Mouse (Mus musculus) adrenal gland, postnatal 4 days (tissue): ENCODE measurements around the gene Nfkbia. TPM values are rescaled to one million over a fixed set of nuclear protein-coding genes. Genes with fewer than 3 reads are reported as not detected.
A peak's percentile ranks its signal among the peaks of the same experiment; 100 is the strongest.

ENCODE experiments used
- DNase-seq, 2 experiments: peaks; one replicate each; pipeline ENCODE4 v3.0.0; 2021 to 2022; ENCODE audit warnings: low spot score in 2 of 2, mixed read lengths in 2 of 2
- total RNA-seq, 2 experiments: library from RNA; stranded (reverse); gene quantifications; 2 replicates each; pipeline ENCODE4 v1.2.3; 2021

Gene Nfkbia
- total RNA-seq, 2 experiments from 2014 or later, result 108 to 131 TPM

DNA sequence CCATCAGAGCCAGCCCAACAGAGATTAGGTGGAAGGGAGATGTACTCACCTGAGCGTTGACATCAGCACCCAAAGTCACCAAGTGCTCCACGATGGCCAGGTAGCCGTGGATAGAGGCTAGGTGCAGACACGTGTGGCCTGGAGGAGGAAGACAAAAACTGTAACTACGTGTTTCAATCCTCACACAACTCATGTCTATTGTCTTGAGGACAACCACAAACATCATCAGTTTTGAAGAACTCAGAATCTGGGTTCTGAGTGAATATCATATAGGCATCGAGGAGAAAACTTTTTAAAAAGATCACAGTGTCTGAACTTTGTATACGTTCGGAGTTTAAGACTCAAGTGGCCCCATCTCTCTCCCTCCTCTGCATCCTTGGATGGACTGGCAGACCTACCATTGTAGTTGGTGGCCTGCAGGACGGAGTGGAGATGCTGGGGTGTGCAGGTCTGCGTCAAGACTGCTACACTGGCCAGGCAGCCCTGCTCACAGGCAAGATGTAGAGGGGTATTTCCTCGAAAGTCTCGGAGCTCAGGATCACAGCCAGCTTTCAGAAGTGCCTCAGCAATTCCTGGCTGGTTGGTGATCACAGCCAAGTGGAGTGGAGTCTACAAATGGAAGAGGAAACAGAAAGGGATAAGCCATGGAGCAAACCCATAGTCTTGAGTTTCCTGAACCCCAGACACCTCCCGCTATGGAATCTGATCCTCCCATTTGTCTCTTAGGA, 1.6 kb downstream of the Nfkbia start:
- DNase-seq, result no peak

DNA sequence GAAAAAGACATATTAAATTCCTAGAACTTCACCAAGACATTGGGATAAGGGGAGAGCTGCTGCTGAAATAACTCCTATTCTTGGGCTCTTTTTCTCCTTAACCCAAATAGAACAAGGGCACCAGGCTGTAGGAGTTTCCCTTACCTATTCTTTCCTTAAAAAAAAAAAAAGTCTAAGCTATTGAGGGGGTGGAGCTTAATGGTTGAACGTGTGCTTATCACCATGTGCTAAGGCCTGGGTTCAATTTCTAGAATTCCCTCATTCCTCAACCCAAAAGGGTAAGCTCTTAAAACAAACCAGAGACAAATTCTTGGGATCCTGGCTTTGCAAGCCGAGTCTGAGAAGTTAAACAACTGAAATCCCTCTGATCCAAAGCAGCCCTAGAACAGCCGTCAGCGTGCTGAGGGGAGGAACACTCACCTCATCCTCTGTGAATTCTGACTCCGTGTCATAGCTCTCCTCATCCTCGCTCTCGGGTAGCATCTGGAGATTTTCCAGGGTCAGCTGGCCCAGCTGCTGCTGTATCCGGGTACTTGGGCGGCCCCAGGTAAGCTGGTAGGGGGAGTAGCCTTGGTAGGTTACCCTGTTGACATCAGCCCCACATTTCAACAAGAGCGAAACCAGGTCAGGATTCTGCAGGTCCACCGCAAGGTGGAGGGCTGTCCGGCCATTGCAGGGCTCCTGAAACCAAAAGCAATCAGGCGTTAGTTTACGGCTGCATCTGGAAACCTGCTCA, 2.3 kb downstream of the Nfkbia start:
- no peak for DNase-seq

DNA sequence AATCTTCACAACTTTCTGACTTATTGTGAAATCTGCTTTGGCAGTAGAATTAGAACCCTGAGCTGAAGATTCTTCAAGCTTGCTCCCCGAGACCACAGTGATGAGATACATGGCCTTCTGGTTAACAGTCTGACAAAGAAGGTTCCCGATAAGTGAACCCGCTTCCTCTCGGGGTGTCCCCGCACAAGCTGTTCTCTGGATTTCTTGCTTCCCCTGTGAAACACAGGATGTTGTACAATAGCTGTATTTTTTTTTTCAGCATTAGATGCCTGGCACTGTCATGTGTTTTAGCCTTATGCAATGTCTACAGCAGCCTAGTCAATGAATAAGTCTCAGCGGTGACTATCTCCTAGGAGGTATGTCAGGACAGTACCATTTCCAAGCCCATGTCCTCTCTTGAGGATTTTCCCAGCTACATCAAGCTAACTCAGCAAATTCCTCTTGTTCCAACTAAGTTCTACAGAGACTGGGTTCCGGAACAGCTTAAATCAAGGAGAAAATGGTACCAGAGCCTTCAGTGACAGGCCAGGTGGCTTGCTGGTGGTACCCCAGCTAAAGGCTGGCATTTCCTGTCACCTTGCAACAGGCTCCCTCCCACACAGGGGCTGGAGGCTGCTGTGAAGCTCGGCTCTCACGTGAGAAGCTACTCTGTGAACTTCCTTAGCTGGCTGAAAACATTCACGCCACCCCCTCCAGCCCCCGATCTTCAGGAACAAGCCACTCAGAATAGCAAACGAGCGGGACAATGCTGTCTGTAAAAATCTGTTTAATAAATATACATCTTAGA, 3.6 kb downstream of the Nfkbia start:
- DNase-seq, result no peak

DNA sequence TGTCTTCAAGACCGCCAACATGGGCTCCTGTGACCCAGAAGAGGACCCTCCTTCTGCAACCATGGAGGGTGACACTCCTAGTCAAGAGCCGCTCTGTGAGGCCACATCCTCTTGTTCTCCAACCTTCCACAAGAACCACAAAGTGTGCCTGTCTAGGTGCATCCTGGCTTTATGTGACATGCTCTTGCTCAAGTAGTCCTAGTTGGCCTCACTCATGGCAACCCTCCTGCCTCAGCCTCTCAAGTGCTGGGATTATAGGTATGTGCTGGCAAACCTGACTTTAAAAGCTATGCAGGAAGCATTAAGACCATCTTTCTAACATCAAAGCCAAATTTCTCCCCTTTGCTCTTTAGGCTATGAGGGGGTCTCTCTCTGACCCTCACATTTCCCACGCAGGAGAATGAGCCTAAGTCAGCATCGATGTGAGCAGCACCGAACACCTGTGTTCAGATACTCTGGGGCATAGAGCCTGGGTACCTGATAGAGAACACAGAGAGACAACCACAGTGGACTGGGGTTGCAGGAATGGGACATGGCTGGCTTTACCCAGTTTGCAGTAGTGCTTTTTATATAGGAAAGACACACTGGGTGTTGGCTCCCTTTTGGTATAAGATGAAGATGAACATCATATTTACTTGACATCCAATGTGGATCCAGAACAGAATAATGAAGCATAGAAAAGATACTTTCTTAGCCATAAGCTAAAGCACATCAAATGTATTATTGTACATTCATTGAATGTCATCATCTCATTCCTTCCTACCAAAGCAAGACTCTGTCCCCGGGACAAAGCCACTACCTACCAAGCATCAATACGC, 4.4 kb downstream of the Nfkbia start:
- DNase-seq, result no peak

DNA sequence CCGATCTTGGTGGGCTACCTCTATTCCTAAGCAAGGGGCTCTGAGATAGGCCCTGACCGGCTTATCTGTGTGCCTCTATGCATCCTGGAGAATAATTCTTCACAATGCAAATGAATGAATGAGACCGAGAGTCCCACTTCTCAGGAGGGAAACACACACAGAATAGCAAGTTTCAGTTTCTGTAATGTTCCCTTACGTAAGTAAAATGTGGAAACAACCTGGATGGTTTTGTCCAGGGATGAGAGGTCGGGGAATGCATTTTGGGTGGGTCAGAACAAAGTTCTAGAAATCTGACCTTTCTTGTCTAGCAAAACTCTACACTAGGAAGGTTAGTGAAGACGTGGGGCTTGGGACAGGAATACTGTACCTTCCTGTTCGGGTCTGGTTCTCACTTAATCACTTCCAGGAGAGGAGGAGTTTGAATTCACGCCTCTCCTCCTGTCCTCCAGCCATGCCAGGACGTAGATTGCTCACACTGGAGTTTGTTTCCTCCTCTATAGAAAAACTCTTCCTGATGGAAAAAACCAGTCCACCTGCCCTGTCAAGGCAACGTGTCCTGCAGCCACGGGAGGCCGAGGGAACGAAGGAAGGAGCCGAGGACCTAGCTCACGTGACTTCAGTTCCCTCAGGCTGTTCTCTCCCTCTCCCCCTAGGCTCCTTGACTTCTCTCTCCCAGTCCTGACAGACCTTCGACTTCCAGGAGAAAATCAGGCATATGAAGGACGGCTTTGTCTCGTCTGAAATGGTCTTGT, 5.3 kb downstream of the Nfkbia start:
- DNase-seq, result no peak

DNA sequence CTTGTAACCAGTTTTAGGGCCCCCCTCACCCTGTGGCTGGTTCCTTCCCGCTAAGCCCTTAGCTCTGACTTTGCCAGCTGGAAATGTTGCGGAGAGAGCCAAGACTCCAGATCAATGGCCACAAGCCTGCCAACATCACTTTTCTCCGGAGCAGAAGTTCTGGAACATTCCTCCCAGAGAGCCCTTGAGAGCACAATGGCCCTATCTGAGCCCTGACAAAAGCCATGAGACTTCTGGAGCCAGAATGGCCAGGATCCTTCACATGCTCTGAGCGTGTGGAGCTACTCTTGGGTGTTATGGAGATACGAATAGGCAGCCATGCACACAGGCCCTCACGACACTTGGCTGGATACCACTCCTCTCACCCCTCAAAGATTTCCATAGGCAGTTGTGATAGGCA, 7.6 kb downstream of the Nfkbia start:
- DNase-seq, result no peak

DNA sequence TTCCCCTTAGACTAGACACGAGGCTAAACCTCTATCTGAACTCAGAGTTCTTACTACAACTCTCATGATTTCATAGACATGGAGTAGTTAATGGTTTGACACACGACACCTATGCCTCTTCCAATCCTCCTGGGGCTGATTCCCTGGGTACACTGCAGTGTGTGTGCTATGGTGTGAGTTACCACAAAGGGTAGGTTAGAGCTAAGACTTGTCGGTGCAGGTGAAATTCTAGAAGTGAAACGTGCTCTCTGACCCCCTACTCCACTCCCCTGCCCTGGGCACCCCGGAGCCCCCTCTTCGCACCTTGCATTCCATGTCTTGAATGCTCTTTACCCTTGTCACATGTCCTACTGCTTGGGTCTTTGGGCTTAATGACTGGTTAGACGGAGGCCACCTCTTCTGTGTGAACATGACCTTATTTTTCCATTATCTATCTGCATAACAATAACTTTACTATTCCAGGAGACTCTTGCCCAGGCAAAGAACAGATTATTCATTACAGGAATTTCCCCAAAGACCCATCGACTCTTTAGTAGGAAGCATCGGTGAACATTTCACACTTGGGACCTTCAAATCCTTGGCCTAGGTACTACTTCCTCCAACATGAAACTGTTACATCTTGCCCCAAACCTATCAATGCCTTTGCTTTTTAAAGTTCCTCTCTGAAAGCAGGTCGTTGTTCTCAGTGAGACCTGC, 8.2 kb downstream of the Nfkbia start:
- DNase-seq, result no peak

DNA sequence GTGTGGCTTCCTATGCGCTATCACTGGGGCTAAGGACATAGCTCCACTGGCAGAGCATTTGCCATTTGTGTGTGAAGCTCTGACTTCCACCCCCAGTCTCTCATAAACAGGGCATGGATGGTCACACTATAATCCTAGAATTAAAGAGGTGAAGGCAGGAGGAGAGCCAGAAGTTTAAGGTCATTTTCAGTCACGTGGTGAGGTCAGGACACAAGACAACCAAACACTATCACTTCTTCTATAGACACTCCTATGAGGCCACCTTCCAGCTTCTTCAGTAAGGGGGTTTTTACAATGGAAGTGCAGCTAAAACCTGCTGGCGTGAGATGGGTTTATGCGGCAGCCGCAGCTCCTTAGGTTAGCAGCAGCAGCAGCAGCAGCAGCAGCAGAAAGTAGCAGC, 8.9 kb downstream of the Nfkbia start:
- no peak for DNase-seq

DNA sequence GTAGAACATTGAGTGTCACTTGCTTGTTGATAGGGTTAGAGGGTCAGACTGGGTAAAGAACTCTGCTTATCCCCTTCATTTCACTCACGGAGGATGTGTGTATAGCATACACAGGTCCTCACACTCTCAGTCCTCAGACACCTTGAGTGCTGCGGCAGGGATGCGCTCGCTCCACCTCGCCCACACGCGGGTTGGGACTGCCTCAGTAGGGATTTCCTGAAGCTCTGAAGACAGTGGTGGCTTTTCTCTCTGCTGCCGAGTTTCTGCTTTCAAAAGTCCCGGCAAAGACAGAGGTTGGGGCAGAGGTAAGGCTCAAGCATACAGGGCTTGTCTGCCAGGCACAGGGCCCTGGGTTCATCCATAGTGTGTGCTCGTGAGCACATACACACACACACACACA, 9.7 kb downstream of the Nfkbia start:
- no peak for DNase-seq

DNA sequence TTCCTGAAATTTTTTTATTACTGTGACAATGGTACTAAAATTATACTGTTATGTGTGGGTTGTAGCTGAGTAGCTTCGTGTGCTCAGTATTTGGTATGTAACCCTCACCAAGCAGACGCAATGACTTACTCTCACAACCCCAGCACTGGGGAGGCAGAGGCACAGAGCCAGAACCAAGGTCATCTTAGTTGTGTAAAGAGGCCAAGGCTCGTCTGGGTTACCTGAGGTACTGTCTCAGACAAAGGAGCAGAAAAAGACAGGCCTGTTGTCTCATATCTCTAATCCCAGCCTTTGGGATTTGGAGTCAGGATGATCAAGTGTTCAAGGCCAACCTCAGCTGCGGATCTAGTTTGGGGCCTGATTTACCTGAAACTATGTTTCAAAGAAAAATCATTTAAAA, 10.7 kb downstream of the Nfkbia start:
- no peak for DNase-seq

DNA sequence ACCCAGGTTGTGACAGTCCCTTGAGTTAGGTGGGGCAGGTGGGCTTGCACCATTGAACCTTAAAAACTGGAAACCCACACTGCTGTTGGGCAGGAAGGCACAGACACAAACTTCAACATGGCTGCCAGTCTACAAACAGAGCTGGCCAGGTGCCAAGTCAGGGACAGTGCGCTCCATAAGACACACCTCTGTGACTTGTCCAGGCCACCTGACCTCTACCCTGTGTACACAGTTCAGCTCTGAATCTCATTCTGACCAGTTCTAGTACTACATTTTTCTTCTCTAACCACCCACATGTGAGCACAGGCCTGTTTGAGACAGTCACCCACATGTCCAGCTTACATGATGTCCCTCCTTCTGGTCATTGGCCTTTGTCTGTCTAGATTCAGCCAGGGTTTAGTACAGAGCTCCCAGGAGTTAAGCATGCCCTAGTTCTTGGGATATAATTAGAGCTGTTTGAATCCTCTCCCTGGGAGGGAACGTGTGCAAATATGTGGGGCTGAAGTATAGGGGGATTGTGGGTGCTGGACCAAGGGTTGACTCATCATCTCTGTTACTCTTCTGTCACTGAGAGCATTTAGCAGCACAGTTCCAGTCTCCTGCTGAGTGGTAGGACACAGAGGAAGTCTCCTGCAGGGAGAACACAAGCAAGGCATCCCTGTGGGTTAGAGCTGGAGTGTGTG, 11.8 kb downstream of the Nfkbia start:
- no peak for DNase-seq

DNA sequence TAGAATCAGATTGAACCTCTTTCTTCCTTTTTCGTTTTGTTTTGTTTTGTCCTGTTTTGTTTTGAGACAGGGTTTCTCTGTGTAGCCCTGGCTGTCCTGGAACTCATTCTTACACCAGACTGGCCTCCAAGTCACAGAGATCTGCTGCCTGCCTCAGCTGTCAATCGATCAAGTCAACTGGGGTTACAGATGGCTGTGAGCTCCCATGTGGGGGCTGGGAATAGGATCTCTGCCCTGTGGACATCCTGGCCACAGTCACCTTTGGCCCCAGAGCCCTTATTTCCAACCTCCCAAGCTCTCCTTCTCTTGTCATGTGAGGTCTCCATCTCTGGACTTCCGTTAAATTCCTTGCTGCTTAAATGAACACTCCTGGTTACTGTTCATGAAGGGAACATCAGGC, 13.5 kb downstream of the Nfkbia start:
- no peak for DNase-seq

DNA sequence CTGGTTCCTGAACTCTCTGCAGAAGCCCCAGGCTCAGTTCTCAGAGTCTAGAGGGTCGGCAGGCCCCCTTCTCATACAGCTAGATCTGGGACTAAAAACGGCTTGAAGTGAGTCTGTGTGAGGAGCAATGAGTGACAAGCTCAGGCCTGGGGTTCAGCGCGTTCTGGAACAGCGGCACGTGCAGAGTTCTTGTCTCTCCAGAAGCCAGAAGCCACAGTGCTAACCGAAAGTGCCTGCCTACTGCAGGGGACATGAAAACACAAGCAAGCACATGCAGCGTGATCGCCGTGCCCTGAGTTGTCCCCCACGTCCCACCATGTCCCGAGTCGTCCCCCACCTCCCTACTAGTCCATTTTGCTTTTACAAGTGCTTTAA, 18.3 kb downstream of the Nfkbia start:
- no peak for DNase-seq

DNA sequence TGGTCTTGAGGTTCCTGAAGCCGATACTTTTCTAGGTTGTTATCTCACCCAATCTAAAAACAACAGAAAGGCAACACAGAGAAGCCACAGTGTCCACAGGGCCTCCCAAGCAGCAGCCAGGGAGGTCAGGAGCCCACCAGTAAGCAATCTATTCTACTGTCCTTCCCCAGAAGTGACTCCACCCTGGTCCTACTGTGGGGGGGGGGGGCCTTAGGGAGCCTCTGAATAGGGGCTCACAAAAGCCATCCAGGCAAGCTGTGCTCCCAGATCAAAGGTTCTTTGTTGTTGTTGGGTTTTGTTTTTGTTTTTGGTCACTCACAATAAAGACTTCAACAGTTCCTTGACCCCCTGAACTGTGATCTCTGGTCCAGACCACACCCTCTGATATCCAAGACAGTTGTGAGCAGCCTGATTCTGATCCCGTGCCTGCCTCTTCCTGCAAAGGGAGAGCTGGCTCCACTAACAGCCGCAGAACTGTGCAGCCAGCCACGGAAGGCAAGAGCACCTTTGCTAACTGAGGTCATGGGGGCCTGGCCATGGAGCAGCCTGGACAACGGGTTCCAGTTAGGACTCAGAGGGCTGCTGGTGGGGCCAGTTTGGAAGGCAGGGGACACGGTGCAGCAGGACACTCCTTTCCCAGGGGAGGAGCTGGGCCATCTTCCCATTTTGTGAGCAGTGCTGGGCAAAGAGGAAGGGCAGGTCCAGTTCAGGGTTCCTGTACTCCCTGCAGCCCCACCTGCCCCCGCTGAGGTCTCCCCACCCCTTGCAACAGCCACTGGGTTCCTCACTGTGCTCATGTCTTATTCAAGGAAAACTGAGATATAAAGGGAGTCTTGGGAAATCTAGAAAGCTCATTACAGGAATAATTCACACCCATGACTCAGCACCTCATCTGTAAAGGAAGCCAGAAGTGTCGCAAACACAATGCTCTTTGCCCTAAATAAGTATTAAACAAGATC, 18.9 kb downstream of the Nfkbia start:
- peak in 1 of 2 experiments; percentile 38 for DNase-seq

DNA sequence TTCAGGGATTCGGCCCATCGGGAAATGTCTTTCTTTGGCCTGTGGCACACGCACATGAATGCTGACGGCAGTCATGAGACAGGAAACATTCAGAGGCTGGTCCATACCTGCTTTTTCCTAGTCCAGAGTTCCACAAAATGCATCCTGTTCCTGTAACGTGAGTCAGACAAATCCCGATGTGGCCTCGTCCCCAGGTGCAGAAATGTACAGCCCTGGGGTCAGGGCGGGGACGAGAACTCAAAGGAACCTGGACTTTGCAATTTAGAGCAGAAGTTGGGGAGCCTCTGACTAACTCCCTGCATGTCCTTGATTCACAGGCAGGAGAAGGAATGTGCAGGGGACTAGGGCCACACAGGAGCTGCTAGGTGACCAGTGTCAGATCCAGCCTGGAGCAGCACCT, 21.1 kb downstream of the Nfkbia start:
- no peak for DNase-seq

DNA sequence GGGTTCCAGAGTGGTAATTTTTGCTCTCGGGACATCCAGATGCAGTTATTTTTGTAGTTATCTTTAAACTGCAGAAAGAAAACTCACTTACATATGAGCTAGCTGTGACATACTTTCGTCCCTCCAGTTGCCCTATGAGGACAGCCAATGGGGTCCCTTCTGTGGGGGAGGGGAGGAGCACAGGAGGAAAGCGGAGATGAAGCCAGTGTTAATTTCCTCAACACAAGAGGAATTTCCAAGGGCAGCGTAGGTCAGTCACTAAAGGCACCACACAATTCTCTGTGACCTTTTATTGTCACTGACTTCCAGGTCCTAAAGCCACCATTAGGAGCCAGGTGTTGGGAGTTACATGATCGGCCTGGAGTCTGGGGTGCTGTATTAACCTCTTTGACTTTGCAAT, 22.0 kb downstream of the Nfkbia start:
- no peak for DNase-seq

DNA sequence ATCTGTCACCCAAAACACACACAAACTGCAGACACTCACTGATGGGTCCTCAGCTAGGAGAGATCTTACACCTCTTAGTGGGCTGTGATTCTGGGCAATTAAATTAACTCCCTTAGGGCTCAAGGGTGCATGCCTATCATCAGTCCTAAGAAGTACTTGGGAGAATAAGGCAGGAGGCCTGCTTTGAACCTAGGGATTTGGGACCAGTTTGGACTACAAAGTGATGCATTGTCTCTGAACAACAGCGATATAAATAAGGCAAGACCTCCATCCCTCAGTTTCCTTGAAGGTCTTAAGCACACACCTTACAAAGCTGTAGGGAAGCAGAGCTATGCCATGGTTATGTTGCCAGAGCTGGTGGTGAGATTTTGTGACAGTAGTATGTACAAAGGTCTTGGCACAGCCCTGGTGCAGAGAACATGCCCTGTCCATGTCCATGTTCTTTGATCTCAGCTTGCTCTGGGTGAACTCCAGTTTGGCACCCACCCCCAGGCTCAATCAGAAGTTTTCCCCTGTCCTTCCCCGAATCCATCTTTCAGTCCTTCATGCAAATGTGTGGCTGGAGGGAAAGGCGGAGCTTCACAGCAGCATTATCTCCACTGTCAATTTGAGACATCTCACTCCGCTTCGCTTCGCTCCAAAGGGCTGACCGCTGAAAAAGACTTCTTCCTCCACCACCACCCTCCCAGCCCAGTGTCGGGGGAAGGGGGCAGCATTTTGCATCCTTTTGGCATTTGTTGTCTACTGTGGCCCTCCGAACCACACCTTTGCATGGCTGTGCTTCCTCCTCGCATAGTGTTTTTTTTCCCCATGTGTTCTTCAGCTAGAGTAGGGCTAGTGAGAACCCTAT, 24.9 kb downstream of the Nfkbia start:
- DNase-seq, result no peak
